Mouse (Mus musculus): ENCODE results near the gene Tmem151b. TPM values are rescaled to one million over a fixed set of nuclear protein-coding genes. Genes with fewer than 3 reads are reported as not detected.

Tmem151b gene
- polyA plus RNA-seq, 1 experiment from 2014 or later: 33.9 TPM

DNA sequence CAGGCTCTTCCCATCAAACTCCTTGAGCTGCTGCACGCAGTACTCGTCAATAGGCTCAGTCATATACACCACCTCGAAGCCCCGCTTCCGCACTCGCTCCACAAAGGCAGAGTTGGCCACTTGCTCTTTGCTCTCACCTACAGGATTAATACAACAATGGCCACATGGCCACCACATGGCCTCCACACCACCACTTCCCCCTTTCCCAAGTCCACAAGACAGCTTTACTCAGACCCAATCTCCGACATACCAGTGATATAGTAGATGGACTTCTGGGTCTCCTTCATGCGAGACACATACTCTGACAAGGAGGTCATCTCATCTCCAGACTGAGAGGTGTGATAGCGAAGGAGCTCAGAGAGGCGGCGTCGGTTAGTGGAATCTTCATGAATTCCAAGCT lies 19.5 kb upstream of the Tmem151b start:
- ATAC-seq (replicated peaks): no peak
- H3K4me1 ChIP-seq: peaks cover 54% of the 10 kb centered on the region
- H3K9me3 ChIP-seq: no peaks in the 10 kb centered on the region
- peaks cover 55% of the 10 kb centered on the region for H3K36me3 ChIP-seq (replicated peaks)
- no peak overlapping the region for H3K27ac ChIP-seq
- WGBS: 91% methylated on average over 12 of the region's 12 CpGs
- no peak overlapping the region for H3K4me2 ChIP-seq
- no peak overlapping the region for H3K9ac ChIP-seq
- H3K27me3 ChIP-seq (replicated peaks): no peaks in the 10 kb centered on the region
- no peak overlapping the region for H3K4me3 ChIP-seq

DNA sequence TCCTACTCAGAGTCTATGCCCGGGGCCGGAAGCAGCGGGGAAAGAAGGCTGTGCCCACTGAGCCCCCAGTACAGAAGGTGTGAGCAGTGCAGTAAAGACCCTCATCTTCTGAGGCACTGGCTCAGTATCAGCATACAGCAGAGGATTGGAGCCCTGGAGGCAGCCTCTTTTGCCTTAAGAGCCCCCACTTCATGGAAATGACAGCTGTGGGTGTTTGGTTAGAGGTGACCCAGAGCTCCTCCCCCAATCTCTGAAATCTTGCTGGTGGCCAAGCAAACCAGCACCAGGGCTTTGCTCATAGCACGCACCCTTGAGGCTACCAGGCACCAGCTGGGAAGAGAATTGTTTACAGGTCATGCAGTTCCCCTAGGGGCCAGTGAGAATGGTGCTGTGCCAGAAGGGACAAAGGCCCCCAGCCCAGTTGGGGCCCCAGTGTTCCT lies 17.7 kb upstream of the Tmem151b start:
- H3K27me3 ChIP-seq (replicated peaks): no peaks in the 10 kb centered on the region
- H3K9ac ChIP-seq: no peak overlapping the region
- H3K4me3 ChIP-seq: no peak overlapping the region
- H3K9me3 ChIP-seq: no peaks in the 10 kb centered on the region
- H3K4me1 ChIP-seq: peaks cover 54% of the 10 kb centered on the region
- no peak for ATAC-seq (replicated peaks)
- no peak overlapping the region for H3K27ac ChIP-seq
- WGBS: 37% methylated on average over 4 of the region's 4 CpGs
- no peak overlapping the region for H3K4me2 ChIP-seq
- peaks cover 55% of the 10 kb centered on the region for H3K36me3 ChIP-seq (replicated peaks)

- no peak for ATAC-seq (replicated peaks)
- H3K4me2 ChIP-seq: no peak overlapping the region
- H3K36me3 ChIP-seq (replicated peaks): peaks cover 53% of the 10 kb centered on the region
- H3K9ac ChIP-seq: no peak overlapping the region
- H3K4me3 ChIP-seq: 0 out of 2 replicates have a peak overlapping the region, but pooled peaks have one; percentile 2
- H3K27ac ChIP-seq: no peak overlapping the region
- no peaks in the 10 kb centered on the region for H3K9me3 ChIP-seq
- peaks cover 48% of the 10 kb centered on the region for H3K4me1 ChIP-seq
- no peaks in the 10 kb centered on the region for H3K27me3 ChIP-seq (replicated peaks)
- 70% methylated on average over 18 of the region's 18 CpGs for WGBS
Observed at GRCm38 (mm10) chr17:45566360-45567161, 17.1 kb upstream of the Tmem151b start.

GRCm38 (mm10) chr17:45566031-45566359 lies 16.5 kb upstream of the Tmem151b start:
- 94% methylated on average over 1 of the region's 1 CpGs for WGBS
- Histone ChIP-seq H3K36me3 (replicated peaks) (peaks cover 48% of the 10 kb centered on the region), H3K27me3 (replicated peaks) (no peaks in the 10 kb centered on the region)

GRCm38 (mm10) chr17:45565103-45565502 lies 15.6 kb upstream of the Tmem151b start:
- Histone ChIP-seq H3K4me1 (peaks cover 39% of the 10 kb centered on the region), H3K4me2 (peak overlapping the region; percentile 93), H3K36me3 (replicated peaks) (peaks cover 40% of the 10 kb centered on the region), H3K9me3 (no peaks in the 10 kb centered on the region), H3K4me3 (peak overlapping the region; percentile 89), H3K9ac (peak overlapping the region; percentile 77), H3K27me3 (replicated peaks) (no peaks in the 10 kb centered on the region), H3K27ac (0 out of 2 replicates have a peak overlapping the region, but pooled peaks have one; percentile 87)
- 95% methylated on average over 11 of the region's 11 CpGs for WGBS
- ATAC-seq (replicated peaks): no peak

More at GRCm38 (mm10) chr17:45566031-45566359, 16.5 kb upstream of the Tmem151b start:
- H3K4me3 ChIP-seq: 0 out of 2 replicates have a peak overlapping the region, but pooled peaks have one; percentile 2
- no peak overlapping the region for H3K27ac ChIP-seq
- no peak overlapping the region for H3K9ac ChIP-seq
- ATAC-seq (replicated peaks): no peak
- H3K4me1 ChIP-seq: peaks cover 43% of the 10 kb centered on the region
- no peak overlapping the region for H3K4me2 ChIP-seq
- H3K9me3 ChIP-seq: no peaks in the 10 kb centered on the region

DNA sequence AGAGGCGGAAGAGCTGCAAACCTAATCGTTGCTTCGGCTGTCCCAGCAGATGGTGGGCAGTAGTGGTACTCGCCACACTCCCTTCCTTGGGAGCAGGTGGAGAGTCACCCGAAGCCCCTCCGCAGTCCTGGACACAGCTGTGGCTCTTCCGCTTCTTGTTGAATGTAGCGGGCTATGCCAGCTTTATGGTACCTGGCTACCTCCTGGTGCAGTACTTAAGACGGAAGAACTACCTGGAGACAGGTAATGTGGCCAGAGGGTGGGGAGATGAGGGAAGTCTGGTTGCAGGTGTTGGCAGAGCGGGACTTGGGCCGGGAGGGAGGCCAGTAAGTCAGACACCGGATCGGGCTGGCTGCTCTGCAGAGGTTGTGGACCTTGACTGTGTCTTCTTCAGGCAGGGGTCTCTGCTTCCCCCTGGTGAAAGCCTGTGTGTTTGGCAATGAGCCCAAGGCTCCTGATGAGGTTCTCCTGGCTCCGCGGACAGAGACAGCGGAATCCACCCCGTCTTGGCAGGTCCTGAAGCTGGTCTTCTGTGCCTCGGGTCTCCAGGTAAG lies 15.1 kb upstream of the Tmem151b start:
- WGBS: 12% methylated on average over 18 of the region's 18 CpGs
- H3K4me2 ChIP-seq: peak overlapping the region; percentile 93
- no peaks in the 10 kb centered on the region for H3K27me3 ChIP-seq (replicated peaks)
- H3K9me3 ChIP-seq: no peaks in the 10 kb centered on the region
- peak; percentile 15 for ATAC-seq (replicated peaks)
- H3K4me1 ChIP-seq: peaks cover 34% of the 10 kb centered on the region
- peak overlapping the region; percentile 77 for H3K9ac ChIP-seq
- H3K36me3 ChIP-seq (replicated peaks): peaks cover 35% of the 10 kb centered on the region
- peak overlapping the region; percentile 89 for H3K4me3 ChIP-seq
- peak overlapping the region; percentile 87 for H3K27ac ChIP-seq

DNA sequence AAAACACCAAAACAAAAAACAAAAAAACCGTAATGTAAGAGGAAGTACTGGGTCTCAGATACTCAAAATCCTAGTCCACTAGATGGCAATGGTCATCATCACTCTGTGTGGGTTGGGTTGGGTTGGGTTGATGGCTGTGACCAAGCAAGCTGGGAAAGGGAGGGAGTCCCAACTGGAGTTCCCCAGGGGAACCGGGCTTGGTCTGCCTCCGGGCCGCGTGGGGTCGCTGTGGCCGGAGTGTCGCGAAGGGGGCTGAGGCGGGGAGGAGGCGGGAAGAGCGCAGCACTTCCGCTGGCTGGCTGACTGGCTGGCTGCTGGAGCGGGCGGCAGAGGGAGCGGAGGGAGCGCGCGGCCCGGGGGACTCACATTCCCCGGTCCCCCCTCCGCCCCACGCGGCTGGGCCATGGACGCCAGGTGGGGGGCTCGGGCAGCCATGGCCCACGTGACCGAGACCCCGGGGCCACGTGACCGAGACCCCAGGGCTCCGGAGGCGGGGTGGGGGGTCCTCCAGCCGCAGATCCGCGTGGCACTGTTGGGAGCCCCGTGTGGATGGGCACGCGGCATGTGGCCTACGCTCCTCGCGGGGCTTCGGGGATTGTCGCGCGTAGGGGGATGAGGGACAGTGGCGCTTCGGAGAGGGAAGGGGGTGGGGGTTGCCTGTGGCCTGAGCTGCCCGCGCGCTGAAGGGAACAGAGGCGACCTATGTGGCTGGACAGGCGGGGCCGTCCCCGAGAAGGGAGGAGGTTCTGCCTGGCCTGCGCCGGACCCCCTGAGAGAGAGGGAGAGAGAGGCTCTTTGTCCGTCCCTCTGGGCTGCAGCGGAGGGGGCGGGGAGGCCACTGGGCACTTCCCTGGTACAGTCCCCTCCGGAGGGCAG lies 14.4 kb upstream of the Tmem151b start, which contains the start of gene Slc35b2:
Gene Slc35b2 (plus strand): TSS at position 220 of the 876 bp plus-strand sequence.
- H3K9me3 ChIP-seq: no peaks in the 10 kb centered on the region
- under 1% methylated on average over 61 of the region's 61 CpGs for WGBS

DNA sequence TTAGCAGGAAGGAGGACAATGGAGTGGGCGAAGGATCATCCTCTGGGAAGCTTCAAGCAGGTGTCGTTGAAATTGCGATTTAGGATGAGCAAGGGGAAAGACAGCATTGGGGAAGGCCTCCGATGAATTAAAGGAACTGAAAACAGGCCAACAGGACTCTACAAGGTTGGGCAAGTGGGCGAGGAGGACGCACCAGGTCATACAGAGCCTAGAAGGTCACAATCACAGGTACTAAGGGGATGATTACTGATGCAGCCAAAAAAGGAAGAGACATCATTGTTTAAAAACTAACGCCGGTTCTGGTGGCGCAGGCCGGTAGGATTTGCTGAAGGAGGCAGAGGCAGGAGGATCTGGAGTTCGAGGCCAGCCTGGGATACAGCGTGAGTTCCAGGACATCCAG lies 13.7 kb upstream of the Tmem151b start:
- H3K36me3 ChIP-seq (replicated peaks): peaks cover 21% of the 10 kb centered on the region
- H3K4me3 ChIP-seq: 0 out of 2 replicates have a peak overlapping the region, but pooled peaks have one; percentile 89
- H3K9ac ChIP-seq: no peak overlapping the region
- H3K9me3 ChIP-seq: no peaks in the 10 kb centered on the region
- peaks cover 27% of the 10 kb centered on the region for H3K4me1 ChIP-seq
- ATAC-seq (replicated peaks): no peak
- no peak overlapping the region for H3K27ac ChIP-seq
- WGBS: 79% methylated on average over 12 of the region's 12 CpGs
- H3K4me2 ChIP-seq: peak overlapping the region; percentile 93
- H3K27me3 ChIP-seq (replicated peaks): no peaks in the 10 kb centered on the region

More for the DNA sequence above, 14.4 kb upstream of the Tmem151b start, which contains the start of gene Slc35b2:
- H3K36me3 ChIP-seq (replicated peaks): peaks cover 28% of the 10 kb centered on the region
- H3K9ac ChIP-seq: peak within 1 kb of the TSS; percentile 77
- H3K27me3 ChIP-seq (replicated peaks): no peaks in the 10 kb centered on the region
- H3K4me1 ChIP-seq: peaks cover 28% of the 10 kb centered on the region
- peak within 1 kb of the TSS; percentile 87 for H3K27ac ChIP-seq
- peak; percentile 89 for ATAC-seq (replicated peaks)
- H3K4me2 ChIP-seq: peak within 1 kb of the TSS; percentile 93
- peak within 1 kb of the TSS; percentile 89 for H3K4me3 ChIP-seq

DNA sequence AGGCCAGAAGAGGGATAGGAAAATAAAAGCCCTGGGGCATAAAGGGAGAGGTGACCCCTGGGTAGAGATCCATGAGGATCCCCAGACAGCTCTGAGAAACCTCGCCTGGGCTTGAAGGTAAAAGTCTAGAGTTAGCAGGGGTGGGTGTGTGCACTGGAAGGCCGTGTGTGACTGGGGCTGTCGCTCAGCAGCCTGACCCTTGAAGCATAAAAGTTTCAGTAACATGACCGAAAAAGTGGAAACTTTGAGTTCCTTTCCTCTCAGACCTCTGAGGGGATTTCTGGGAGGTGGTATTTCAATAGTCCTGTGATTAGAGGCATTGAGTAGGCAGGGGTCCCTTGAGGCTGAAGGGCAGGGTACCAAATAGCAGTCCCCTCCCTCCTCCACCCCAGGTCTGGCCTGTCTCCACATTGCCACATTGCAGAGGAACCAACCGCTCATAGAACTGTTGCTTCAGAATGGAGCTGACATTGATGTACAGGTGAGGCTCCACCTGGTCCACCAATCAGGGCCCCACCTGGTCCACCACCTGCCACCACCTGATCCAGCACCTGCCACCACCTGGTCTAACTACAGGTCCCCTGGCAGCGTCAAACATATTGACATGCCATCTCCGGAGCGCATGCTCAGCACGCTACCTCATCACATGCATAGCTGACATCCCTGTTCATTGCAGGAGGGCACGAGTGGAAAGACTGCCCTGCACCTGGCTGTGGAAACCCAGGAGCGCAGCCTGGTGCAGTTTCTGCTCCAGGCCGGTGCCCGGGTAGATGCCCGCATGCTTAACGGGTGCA lies 10.5 kb upstream of the Tmem151b start:
- Histone ChIP-seq H3K4me3 (no peak overlapping the region), H3K9me3 (no peaks in the 10 kb centered on the region), H3K9ac (no peak overlapping the region), H3K27ac (no peak overlapping the region), H3K4me1 (peaks cover 23% of the 10 kb centered on the region), H3K36me3 (replicated peaks) (no peaks in the 10 kb centered on the region), H3K4me2 (no peak overlapping the region), H3K27me3 (replicated peaks) (peaks cover 3% of the 10 kb centered on the region; the same call in 1 of the 2 replicates)
- 86% methylated on average over 15 of the region's 15 CpGs for WGBS
- no peak for ATAC-seq (replicated peaks)

DNA sequence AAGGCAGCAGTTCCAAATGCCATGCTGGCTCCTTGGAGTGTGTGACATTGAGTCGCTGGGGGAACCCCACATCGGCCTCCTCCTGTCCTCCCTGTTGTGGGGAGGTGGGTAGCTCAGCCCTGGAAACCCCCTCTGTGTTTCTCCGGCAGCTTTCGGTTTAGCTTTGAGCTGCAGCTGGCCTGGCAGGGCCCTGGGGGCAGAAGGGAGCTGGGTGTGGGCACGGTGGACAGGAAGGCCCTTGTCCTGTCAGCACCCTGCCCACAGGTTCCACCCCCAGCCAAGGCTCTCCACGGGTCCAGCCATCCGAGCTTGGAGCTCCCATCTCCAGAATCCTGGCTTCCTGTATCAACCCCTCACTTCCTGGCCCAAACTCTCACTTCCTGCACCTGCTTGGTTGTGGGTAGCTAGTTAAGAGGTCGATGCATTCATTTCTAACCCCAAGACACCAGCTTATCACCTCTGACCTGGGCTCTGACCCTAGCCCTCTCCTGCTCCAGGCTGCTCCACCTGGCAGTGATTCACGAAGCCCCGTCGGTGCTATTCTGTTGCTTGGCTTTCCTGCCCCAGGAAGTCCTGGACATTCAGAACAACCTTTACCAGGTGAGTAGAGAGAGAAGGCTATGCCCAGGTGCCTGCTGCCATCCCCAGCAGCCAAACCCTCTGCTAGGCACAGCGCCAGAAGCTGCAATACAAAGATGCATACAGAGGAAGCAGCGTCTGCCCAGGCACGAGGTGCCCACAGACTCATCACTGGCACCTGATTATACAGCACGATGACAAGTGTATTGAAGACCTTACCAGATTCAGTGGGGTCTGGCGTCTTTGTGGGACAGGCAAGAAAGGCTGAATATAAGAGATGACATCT lies 8.8 kb upstream of the Tmem151b start:
- H3K4me3 ChIP-seq: no peak overlapping the region
- H3K4me1 ChIP-seq: peaks cover 16% of the 10 kb centered on the region
- H3K4me2 ChIP-seq: no peak overlapping the region
- H3K27ac ChIP-seq: no peak overlapping the region
- no peak for ATAC-seq (replicated peaks)
- H3K27me3 ChIP-seq (replicated peaks): peaks cover 5% of the 10 kb centered on the region; the same call in 1 of the 2 replicates
- H3K36me3 ChIP-seq (replicated peaks): no peaks in the 10 kb centered on the region
- 71% methylated on average over 16 of the region's 16 CpGs for WGBS
- no peak overlapping the region for H3K9ac ChIP-seq
- H3K9me3 ChIP-seq: no peaks in the 10 kb centered on the region

Data from midbrain, embryonic 15.5 days (tissue).